Mouse (Mus musculus): ENCODE measurements around the gene Zp3r. TPM values are rescaled to one million over a fixed set of nuclear protein-coding genes. Genes with fewer than 3 reads are reported as not detected.

Gene Zp3r
- polyA plus RNA-seq, 1 experiment: 0.82 TPM

DNA sequence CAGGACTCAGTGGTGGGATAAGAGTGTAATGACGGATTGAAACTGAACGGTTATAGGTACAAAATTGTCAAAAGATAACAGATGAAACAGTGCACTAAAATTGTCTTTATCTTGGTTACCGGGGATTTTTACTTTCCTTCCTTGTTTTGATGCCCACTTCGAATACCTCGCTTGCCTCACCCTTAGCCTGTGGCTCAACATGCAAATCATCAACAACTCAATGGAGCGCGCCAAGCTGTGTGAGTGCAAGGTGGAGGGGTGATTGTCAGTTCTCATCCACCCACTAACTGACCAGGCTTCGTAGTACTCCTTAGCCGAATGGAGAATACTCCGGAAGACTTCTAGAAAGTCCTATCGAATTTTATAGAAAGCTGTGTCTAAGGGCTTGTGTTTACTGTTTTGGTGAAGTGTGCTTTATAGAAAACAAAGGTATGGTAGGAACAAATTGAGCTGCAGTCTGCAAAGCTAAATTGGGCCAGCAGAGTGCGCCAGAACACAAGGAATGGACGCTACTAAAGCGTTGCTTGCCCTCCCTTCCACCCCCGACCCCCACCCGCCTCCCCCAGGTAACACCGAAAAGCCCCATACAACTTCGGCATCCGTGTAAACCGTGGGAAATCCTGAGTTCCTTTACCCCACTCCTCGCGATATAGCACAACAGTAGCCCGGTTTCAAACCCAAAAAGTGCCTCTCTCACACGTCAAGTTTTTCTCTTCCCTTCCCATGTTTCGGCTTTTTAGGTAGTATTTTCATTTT is 81.6 kb downstream of the Zp3r start:
- Histone ChIP-seq H3K4me1 (ENCODE audit: control insufficient read depth, insufficient read depth, low read length) (peaks cover 3% of the 10 kb centered on the region; the same call in 1 of the 2 replicates), H3K4me3 (replicated peaks; ENCODE audit: control insufficient read depth, low read depth, low read length) (peak overlapping the region; percentile 41), H3K27ac (ENCODE audit: control insufficient read depth, insufficient read depth, low read depth, low read length, poor library complexity) (peak overlapping the region; percentile 45; the same call in 1 of the 2 replicates)
- WGBS: 14% methylated on average over 25 of the region's 25 CpGs
- TF ChIP-seq POLR2A (IDR thresholded peaks at IDR 0.05; ENCODE audit: borderline replicate concordance, control insufficient read depth, low read depth, low read length): no peak
- TF ChIP-seq CTCF (IDR thresholded peaks at IDR 0.05; ENCODE audit: control insufficient read depth, insufficient read depth, low read length): peak; percentile 67

Other genes with a start within 250 kb of the Zp3r start
- not detected in 2 replicates for gene Cd55b, start 206.6 kb downstream of the Zp3r start, polyA plus RNA-seq (2011; ENCODE audit: insufficient read depth, insufficient read length, low replicate concordance, missing spikeins)
- gene Cd55, start 166.9 kb downstream of the Zp3r start, polyA plus RNA-seq (2011; ENCODE audit: insufficient read depth, insufficient read length, low replicate concordance, missing spikeins): 15.9 and 20.3 TPM in 2 replicates
- gene C4bp, start 32.0 kb upstream of the Zp3r start, polyA plus RNA-seq (2011; ENCODE audit: insufficient read depth, insufficient read length, low replicate concordance, missing spikeins): 1.1 TPM in 1 of 2 replicates, not detected in the other
- gene Gm29427, start 86.2 kb upstream of the Zp3r start, polyA plus RNA-seq (2011; ENCODE audit: insufficient read depth, insufficient read length, low replicate concordance, missing spikeins): 0.63 TPM in 1 of 2 replicates, not detected in the other
- gene Yod1, start 87.7 kb upstream of the Zp3r start, polyA plus RNA-seq (2011; ENCODE audit: insufficient read depth, insufficient read length, low replicate concordance, missing spikeins): 11.6 and 16.1 TPM in 2 replicates
- gene Pfkfb2, start 99.6 kb upstream of the Zp3r start, polyA plus RNA-seq (2011; ENCODE audit: insufficient read depth, insufficient read length, low replicate concordance, missing spikeins): 6.9 and 14.5 TPM in 2 replicates
- 1.9 and 2.6 TPM in 2 replicates for gene AA986860, start 102.4 kb upstream of the Zp3r start, polyA plus RNA-seq (2011; ENCODE audit: insufficient read depth, insufficient read length, low replicate concordance, missing spikeins)
- not detected in 2 replicates for gene Fcamr, start 171.3 kb upstream of the Zp3r start, polyA plus RNA-seq (2011; ENCODE audit: insufficient read depth, insufficient read length, low replicate concordance, missing spikeins)
- gene Pigr, start 197.1 kb upstream of the Zp3r start, polyA plus RNA-seq (2011; ENCODE audit: insufficient read depth, insufficient read length, low replicate concordance, missing spikeins): 1.3 and 1.7 TPM in 2 replicates
- gene Fcmr, start 236.0 kb upstream of the Zp3r start, polyA plus RNA-seq (2011; ENCODE audit: insufficient read depth, insufficient read length, low replicate concordance, missing spikeins): 13.2 and 36.6 TPM in 2 replicates